Mouse (Mus musculus) kidney, embryonic 14.5 days (tissue): ENCODE measurements around the gene Triobp. TPM values are rescaled to one million over a fixed set of nuclear protein-coding genes. Genes with fewer than 3 reads are reported as not detected.

ENCODE experiments used
- ATAC-seq: fragments of 200-750 bp; cut with Nextera tagmentation; 2 replicates; pipeline ENCODE4 v1.8.0; 2017; ENCODE audit warnings: moderate number of reproducible peaks, mild to moderate bottlenecking, moderate TSS enrichment, moderate library complexity; ENCODE audit not compliant: low FRiP score, low TSS enrichment
- H3K27ac ChIP-seq: fragments of 300-500 bp; sonication (generic); 2 replicates; pipeline ENCODE4 v1.5.1; 2014; ENCODE audit warnings: low read depth, mild to moderate bottlenecking, low read length, moderate library complexity, mixed read lengths
- H3K27me3 ChIP-seq: fragments of 300-500 bp; sonication (generic); 2 replicates; pipeline ENCODE4 v1.6.1; 2014; ENCODE audit warnings: mild to moderate bottlenecking, low read length; ENCODE audit not compliant: control insufficient read depth, insufficient read depth
- H3K36me3 ChIP-seq: fragments of 300-500 bp; sonication (generic); 2 replicates; pipeline ENCODE4 v1.6.1; 2014; ENCODE audit warnings: low read length, mixed read lengths; ENCODE audit not compliant: control insufficient read depth, insufficient read depth
- H3K4me1 ChIP-seq: fragments of 300-500 bp; sonication (generic); 2 replicates; pipeline ENCODE4 v1.6.1; 2014; ENCODE audit warnings: low read length, mixed read lengths; ENCODE audit not compliant: control insufficient read depth, insufficient read depth
- H3K4me2 ChIP-seq: fragments of 300-500 bp; sonication (generic); replicated peaks from 2 replicates; pipeline ENCODE4 v1.6.1; 2014; ENCODE audit warnings: low read depth, mild to moderate bottlenecking, low read length
- H3K4me3 ChIP-seq: fragments of 300-500 bp; sonication (generic); 2 replicates; pipeline ENCODE4 v1.5.1; 2014; ENCODE audit warnings: mild to moderate bottlenecking, low read length
- H3K9ac ChIP-seq: fragments of 300-500 bp; sonication (generic); 2 replicates; pipeline ENCODE4 v1.6.1; 2014; ENCODE audit warnings: low read depth, mild to moderate bottlenecking, low read length, moderate library complexity
- H3K9me3 ChIP-seq: fragments of 300-500 bp; sonication (generic); 2 replicates; pipeline ENCODE4 v1.6.1; 2016; ENCODE audit warnings: low read length; ENCODE audit not compliant: control insufficient read depth
- WGBS: fragments of 180-500 bp; shearing (Covaris S2); extraction: QIAGEN DNeasy Blood & Tissue Kit; methylation state at CpG from one replicate; pipeline ENCODE4 v1.1.7; 2014; 5-methylcytosine and 5-hydroxymethylcytosine counted together
- microRNA-seq: library from miRNA; unstranded; fragments of <30 nt; microRNA quantifications from one replicate; pipeline ENCODE4, GENCODE M21; 2016
- polyA plus RNA-seq: library from polyadenylated mRNA; unstranded; fragments of >200 nt; fragmentation: Nextera tagmentation; extraction: Ambion mirVana; gene quantifications from 2 replicates; pipeline ENCODE4 v1.2.1, GENCODE M21; 2014

Triobp gene
- polyA plus RNA-seq, 1 experiment from 2014 or later: 54.9 TPM

DNA sequence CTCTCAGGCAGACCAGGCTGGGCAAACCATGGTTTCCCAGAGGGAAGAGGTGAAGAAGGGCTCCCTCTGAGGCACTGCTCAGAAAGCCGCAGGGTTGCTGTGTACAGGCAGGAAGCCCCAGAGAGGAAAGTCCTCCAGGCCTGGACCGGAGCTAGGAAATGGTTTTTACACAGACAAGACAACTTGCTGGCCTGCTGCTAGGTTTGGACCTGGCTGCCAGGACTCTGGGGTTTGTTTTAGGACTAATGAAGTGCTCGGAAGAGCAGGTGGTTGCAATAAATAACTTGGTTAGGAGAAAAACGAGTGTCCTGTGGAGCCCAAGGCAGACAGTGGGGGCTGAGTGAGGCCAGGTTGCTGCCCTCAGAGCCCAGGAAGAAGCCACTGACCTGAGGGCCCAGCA lies 100.7 kb downstream of the Triobp start:
- no peaks in the 10 kb centered on the region for H3K9me3 ChIP-seq
- WGBS: 57% methylated on average over 4 of the region's 4 CpGs
- H3K4me3 ChIP-seq: no peak overlapping the region
- H3K27me3 ChIP-seq: peaks cover 6% of the 10 kb centered on the region
- no peak overlapping the region for H3K27ac ChIP-seq
- peaks cover 13% of the 10 kb centered on the region; the same call in 1 of the 2 replicates for H3K4me1 ChIP-seq
- H3K36me3 ChIP-seq: peaks cover 9% of the 10 kb centered on the region
- H3K4me2 ChIP-seq: no peak overlapping the region
- ATAC-seq: no peak
- no peak overlapping the region for H3K9ac ChIP-seq

DNA sequence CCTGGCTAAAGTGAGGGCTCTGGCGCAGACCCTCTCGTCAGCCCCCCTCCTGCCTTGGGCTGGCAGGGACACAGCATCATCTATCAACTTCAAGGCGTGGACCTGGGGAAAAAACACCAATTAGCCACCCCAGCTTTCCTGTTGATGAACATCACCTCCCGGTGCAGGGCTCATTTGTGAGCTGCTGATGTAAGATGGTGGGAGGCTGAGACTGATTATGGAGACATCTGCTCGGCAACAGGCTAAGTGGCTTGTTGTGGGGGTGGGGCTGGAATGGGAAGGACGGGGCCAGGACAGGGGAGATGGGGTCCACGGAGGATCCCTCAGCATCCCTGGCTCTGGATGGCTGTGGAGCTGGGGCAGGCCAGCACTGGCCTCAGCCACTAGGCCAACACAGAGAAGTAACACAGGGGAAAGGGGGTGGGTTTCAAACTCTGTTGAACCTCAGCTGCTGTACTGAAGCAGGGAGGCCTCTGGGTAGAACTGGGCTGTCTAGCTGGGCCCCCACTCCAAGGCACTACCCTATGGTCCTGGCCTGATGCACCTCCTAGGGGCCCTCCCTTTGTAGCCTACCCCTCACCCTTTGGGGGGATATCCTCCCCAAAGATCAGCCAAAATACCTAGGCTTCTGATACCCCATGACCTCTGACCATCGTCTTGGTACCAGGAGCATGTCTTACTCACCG lies 102.8 kb downstream of the Triobp start:
- Histone ChIP-seq H3K4me1 (0 out of 2 replicates have a peak, but pooled peaks cover under 1% of the 10 kb centered on the region), H3K9me3 (no peaks in the 10 kb centered on the region), H3K36me3 (peaks cover 30% of the 10 kb centered on the region), H3K4me2 (no peak overlapping the region), H3K27me3 (no peaks in the 10 kb centered on the region), H3K27ac (peak overlapping the region; percentile 81; the same call in 1 of the 2 replicates), H3K4me3 (no peak overlapping the region), H3K9ac (no peak overlapping the region)
- ATAC-seq: no peak
- 52% methylated on average over 9 of the region's 9 CpGs for WGBS

DNA sequence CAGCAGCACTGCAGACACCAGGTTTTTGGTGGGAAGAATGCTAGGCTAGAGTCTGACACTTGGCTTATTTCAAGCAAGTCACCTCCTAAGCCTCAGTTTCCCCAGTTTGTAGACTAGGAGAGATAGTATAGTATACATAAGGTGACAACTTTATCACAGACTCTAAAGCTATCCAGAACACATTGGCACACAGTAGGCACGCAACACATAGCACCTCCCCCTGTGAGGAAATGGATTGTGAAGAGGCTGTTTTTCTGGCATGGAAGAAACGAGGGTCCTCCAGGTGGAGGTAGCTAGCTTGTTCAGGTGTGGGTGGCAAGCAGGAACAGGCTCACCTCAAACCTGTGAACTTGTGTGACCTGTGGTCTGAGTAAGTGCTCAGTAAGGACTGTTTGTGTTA lies 103.4 kb downstream of the Triobp start:
- peaks cover 36% of the 10 kb centered on the region for H3K36me3 ChIP-seq
- H3K9me3 ChIP-seq: no peaks in the 10 kb centered on the region
- H3K4me3 ChIP-seq: no peak overlapping the region
- ATAC-seq: no peak
- WGBS: 75% methylated on average over 2 of the region's 2 CpGs
- H3K4me1 ChIP-seq: no peaks in the 10 kb centered on the region
- no peaks in the 10 kb centered on the region for H3K27me3 ChIP-seq
- no peak overlapping the region for H3K4me2 ChIP-seq
- H3K9ac ChIP-seq: no peak overlapping the region
- H3K27ac ChIP-seq: peak overlapping the region; percentile 81; the same call in 1 of the 2 replicates

DNA sequence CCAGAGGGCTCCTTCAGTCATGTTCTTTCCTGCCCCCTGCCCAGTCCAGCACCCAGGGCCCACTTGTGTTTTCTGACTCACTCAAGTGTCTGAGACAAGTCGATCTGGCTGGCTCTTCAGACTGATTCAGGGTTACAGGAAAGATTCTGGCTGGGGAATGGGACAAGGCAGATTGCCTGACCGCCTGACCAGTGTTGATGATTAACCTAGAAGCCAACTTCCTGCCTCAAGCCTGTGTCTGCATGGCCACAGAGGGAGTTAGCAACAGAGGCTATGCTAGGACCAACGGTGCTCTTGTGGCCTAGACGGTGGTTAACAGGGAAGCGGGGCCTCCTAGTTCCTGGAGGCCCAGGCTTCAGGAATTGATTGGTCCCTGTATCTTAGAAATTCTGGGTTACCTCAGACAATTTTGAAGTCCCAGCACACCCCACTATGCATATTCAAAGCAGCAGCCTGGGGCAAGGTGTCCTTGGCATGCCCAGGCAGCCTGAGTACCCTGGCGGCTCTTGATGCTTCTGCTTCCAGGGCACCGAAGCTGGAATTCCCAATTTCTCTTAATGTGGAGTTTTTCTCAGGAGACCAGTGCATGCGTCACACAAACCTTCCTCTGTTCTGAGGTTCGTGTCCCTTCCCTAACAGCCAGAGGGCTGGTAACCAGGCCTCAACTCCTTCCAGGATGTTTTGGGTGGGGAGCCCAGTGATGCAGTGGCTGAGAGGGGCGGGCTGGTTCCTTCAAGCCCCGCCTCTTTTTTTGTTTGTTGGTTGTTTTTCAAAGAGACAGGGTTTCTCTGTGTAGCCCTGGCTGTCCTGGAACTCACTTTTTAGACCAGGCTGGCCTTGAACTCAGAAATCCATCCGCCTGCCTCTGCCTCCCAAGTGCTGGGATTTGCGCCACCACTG lies 104.2 kb downstream of the Triobp start:
- Histone ChIP-seq H3K27me3 (no peaks in the 10 kb centered on the region), H3K9ac (no peak overlapping the region), H3K4me2 (no peak overlapping the region), H3K27ac (peak overlapping the region; percentile 81), H3K4me1 (no peaks in the 10 kb centered on the region), H3K36me3 (peaks cover 43% of the 10 kb centered on the region), H3K4me3 (no peak overlapping the region), H3K9me3 (no peaks in the 10 kb centered on the region)
- no peak for ATAC-seq
- 68% methylated on average over 13 of the region's 13 CpGs for WGBS

DNA sequence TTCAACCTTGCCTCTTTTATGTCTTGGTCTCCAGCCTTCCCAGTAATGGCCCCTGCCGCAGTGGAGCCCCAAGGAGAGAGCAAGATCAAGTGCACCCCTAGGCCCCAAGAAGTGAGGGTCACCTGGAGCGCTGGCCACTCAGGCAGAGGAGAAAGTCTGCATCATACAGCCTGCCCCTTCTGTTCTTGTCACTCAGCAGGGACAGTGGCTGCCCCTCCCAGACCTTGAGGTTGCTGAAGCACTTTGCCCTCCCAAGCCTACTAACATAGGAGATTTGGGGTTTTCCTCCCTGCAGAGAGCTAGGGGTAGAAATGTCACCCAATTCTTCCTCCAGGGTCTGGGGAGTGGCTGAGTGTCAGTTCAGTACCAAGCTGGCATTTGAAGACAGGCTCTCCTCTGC lies 104.8 kb downstream of the Triobp start:
- H3K4me2 ChIP-seq: no peak overlapping the region
- H3K36me3 ChIP-seq: peaks cover 50% of the 10 kb centered on the region
- no peaks in the 10 kb centered on the region for H3K9me3 ChIP-seq
- no peak overlapping the region for H3K9ac ChIP-seq
- 82% methylated on average over 2 of the region's 2 CpGs for WGBS
- no peaks in the 10 kb centered on the region for H3K27me3 ChIP-seq
- no peaks in the 10 kb centered on the region for H3K4me1 ChIP-seq
- H3K4me3 ChIP-seq: no peak overlapping the region
- ATAC-seq: no peak
- no peak overlapping the region for H3K27ac ChIP-seq

Small RNA genes lying within 50 kb of the gene (microRNA-seq; reads per million reads assigned to microRNA genes)
- 1.5 reads per million for gene Mir6956

Other genes with a start within 250 kb of the Triobp start
- 0.03 TPM in 2 replicates for gene Elfn2, start 229.0 kb upstream of the Triobp start, polyA plus RNA-seq
- 12.4 and 15.4 TPM in 2 replicates for gene Mfng, start 174.2 kb upstream of the Triobp start, polyA plus RNA-seq
- 6.1 and 10.2 TPM in 2 replicates for gene Card10, start 144.7 kb upstream of the Triobp start, polyA plus RNA-seq
- 28.4 and 37.9 TPM in 2 replicates for gene Cdc42ep1, start 105.1 kb upstream of the Triobp start, polyA plus RNA-seq
- 0.53 and 1.6 TPM in 2 replicates for gene Lgals2, start 92.2 kb upstream of the Triobp start, polyA plus RNA-seq
- gene Gga1, start 70.5 kb upstream of the Triobp start, polyA plus RNA-seq: 33.9 and 44.8 TPM in 2 replicates
- gene Gm49510, start 48.1 kb upstream of the Triobp start, polyA plus RNA-seq: 0.19 and 0.59 TPM in 2 replicates
- gene Sh3bp1, start 48.0 kb upstream of the Triobp start, polyA plus RNA-seq: 32.7 and 38.5 TPM in 2 replicates
- 20.5 and 25.8 TPM in 2 replicates for gene Pdxp, start 33.8 kb upstream of the Triobp start, polyA plus RNA-seq
- 584 and 814 TPM in 2 replicates for gene Lgals1, start 21.0 kb upstream of the Triobp start, polyA plus RNA-seq
- gene Nol12, start 12.8 kb upstream of the Triobp start, polyA plus RNA-seq: 55.8 and 64.6 TPM in 2 replicates
- 137 and 306 TPM in 2 replicates for gene H1f0, start 80.7 kb downstream of the Triobp start, polyA plus RNA-seq
- gene Galr3, start 94.2 kb downstream of the Triobp start, polyA plus RNA-seq: 0.28 TPM in 1 of 2 replicates, not detected in the other
- gene Ankrd54, start 115.2 kb downstream of the Triobp start, polyA plus RNA-seq: 48.6 and 54.2 TPM in 2 replicates
- gene Eif3l, start 127.5 kb downstream of the Triobp start, polyA plus RNA-seq: 207 and 265 TPM in 2 replicates
- 6.5 and 7.2 TPM in 2 replicates for gene Micall1, start 161.2 kb downstream of the Triobp start, polyA plus RNA-seq
- 352 and 434 TPM in 2 replicates for gene Polr2f, start 193.3 kb downstream of the Triobp start, polyA plus RNA-seq
- gene 1700088E04Rik, start 193.5 kb downstream of the Triobp start, polyA plus RNA-seq: 7.1 and 8.8 TPM in 2 replicates
- gene Sox10, start 217.5 kb downstream of the Triobp start, polyA plus RNA-seq: 0.21 and 0.22 TPM in 2 replicates